Mouse (Mus musculus): ENCODE results near the gene Lrrc73. TPM values are rescaled to one million over a fixed set of nuclear protein-coding genes. Genes with fewer than 3 reads are reported as not detected.

Lrrc73 gene
- total and polyA plus RNA-seq, 2 experiments from 2014 or later: 36.1 to 51.5 TPM

DNA sequence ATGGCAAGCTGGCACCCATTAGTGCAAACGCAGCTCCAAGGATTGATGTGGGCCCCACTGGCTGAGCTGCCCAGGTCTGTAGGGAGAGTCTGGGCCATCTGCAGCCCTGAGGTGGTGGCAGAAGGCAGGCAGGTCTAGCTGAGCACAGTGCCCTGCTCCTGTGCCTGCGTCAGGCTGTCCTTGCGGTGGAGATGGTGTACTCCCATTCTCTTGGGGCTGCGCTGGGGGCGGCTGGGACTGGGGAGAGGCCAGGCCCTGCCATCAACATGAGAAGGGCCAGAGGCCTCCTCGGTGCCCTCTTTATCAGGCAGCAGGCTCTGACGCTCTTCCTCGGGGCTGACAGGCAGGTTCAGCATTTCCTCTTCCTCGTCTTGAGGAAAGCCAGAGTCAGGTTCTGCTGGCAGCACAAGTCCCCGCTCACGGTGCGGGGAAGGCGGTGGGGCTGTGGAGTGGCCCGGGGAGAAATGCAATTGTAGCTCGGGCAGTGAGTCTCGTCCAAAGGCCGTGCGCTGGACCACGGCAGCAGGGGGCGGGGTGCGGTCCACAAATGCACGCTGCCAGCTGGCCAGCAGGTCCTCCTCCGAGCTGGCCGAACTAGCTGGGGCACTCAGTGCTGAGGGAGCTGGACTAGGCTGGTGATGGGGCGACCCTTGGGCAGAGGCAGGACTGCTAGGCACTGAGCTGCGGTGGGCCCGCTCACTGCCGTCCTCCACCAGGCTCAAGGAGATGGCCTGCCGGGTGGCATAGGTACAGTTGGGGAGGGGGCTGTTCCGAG, 5.1 kb downstream of the Lrrc73 start:
- DNase-seq: no peak
- H3K27me3 ChIP-seq (ENCODE audit: insufficient read depth, low read length): no peaks in the 10 kb centered on the region
- no peak for ATAC-seq
- no peak for TF ChIP-seq CTCF (IDR thresholded peaks at IDR 0.05; ENCODE audit: low read depth)
- H3K27ac ChIP-seq (ENCODE audit: low read depth, low read length): no peak overlapping the region
- peaks cover 50% of the 10 kb centered on the region for H3K36me3 ChIP-seq (ENCODE audit: insufficient read depth)
- no peak overlapping the region for H3K9ac ChIP-seq
- WGBS: 85% methylated on average over 30 of the region's 30 CpGs
- H3K9me3 ChIP-seq (ENCODE audit: low read length): no peaks in the 10 kb centered on the region
- no peak overlapping the region for H3K4me2 ChIP-seq (ENCODE audit: low read depth)
- H3K4me1 ChIP-seq (ENCODE audit: insufficient read depth): peaks cover 10% of the 10 kb centered on the region
- H3K4me3 ChIP-seq (ENCODE audit: low read depth, low read length): no peak overlapping the region

DNA sequence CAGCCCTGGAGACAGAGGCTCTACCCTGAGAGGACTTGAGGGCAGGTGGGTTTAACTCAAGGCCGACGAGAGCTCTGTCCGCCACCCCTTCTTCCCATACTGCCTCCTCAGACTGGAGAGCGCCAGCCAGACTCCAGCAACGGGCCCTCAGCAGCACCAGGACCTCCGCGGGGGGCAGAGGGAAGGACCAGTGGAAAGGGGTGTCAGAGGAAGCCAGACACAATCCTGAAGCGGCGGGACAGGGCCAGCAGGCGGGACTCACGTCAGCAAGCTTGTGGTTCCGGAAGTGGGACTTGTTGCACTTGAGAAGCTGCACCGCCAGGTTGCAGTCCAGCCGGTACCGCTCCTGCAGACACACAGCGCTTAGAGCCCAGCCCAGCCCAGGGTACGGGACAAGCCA, 6.3 kb downstream of the Lrrc73 start:
- DNase-seq (no peak), ATAC-seq (no peak)
- no peak overlapping the region for H3K27ac ChIP-seq (ENCODE audit: low read depth, low read length)
- no peak overlapping the region for H3K9ac ChIP-seq
- H3K4me3 ChIP-seq (ENCODE audit: low read depth, low read length): no peak overlapping the region
- TF ChIP-seq CTCF (IDR thresholded peaks at IDR 0.05; ENCODE audit: low read depth): no peak
- WGBS: 90% methylated on average over 17 of the region's 17 CpGs
- H3K36me3 ChIP-seq (ENCODE audit: insufficient read depth): peaks cover 61% of the 10 kb centered on the region
- no peaks in the 10 kb centered on the region for H3K9me3 ChIP-seq (ENCODE audit: low read length)
- peaks cover 8% of the 10 kb centered on the region for H3K4me1 ChIP-seq (ENCODE audit: insufficient read depth)
- H3K27me3 ChIP-seq (ENCODE audit: insufficient read depth, low read length): no peaks in the 10 kb centered on the region
- no peak overlapping the region for H3K4me2 ChIP-seq (ENCODE audit: low read depth)

DNA sequence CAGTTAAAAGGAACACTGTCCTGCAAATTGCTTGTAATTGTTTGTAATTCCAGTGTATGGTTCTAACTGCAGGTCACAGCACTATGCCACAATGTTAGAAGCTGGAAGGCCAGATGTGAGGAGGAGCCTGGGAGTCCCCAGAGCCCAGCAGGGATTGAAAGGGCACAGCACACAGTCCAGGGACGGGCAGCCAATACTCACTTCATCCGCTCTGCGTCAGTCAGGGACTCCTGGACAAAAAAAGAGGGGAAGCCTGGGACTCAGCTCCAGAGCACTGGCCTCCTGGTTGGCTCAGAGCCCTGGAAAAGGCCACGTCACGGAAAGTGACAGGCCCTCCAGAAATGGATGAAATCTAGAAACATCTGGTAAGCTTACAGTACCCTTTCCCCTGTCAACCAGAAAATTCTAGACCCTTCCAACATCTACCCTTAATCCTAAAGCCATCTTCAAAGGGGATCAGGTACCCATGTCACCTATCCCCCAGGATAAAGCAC, 8.9 kb downstream of the Lrrc73 start:
- ATAC-seq: no peak
- 82% methylated on average over 5 of the region's 5 CpGs for WGBS
- Histone ChIP-seq H3K27me3 (ENCODE audit: insufficient read depth, low read length) (no peaks in the 10 kb centered on the region), H3K9me3 (ENCODE audit: low read length) (no peaks in the 10 kb centered on the region), H3K36me3 (ENCODE audit: insufficient read depth) (peaks cover 60% of the 10 kb centered on the region), H3K4me3 (ENCODE audit: low read depth, low read length) (no peak overlapping the region), H3K9ac (no peak overlapping the region), H3K4me1 (ENCODE audit: insufficient read depth) (no peaks in the 10 kb centered on the region), H3K4me2 (ENCODE audit: low read depth) (no peak overlapping the region), H3K27ac (ENCODE audit: low read depth, low read length) (no peak overlapping the region)
- no peak for TF ChIP-seq CTCF (IDR thresholded peaks at IDR 0.05; ENCODE audit: low read depth)
- DNase-seq: no peak

DNA sequence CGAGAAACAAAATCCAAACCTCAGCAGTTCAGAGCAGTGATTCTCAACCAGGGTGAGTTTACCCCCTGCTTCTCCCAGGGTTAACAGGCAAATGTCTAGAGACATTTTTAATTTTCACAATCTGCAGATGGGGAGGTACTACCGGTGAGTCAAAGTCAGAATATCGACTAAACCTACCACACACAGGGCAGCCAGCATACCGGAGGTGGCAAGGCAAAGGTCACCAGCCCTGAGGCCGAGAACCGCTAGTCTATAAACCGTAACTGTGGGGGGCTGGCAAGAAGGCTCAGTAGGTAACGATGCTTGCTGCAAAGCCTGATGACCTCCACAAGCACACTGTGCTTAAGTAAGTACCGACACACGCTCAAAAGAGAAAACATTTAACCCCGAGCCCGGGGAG, 12.2 kb downstream of the Lrrc73 start:
- Histone ChIP-seq H3K36me3 (ENCODE audit: insufficient read depth) (peaks cover 36% of the 10 kb centered on the region), H3K27me3 (ENCODE audit: insufficient read depth, low read length) (no peaks in the 10 kb centered on the region), H3K9ac (no peak overlapping the region), H3K4me1 (ENCODE audit: insufficient read depth) (no peaks in the 10 kb centered on the region), H3K4me3 (ENCODE audit: low read depth, low read length) (no peak overlapping the region), H3K4me2 (ENCODE audit: low read depth) (no peak overlapping the region), H3K9me3 (ENCODE audit: low read length) (no peaks in the 10 kb centered on the region), H3K27ac (ENCODE audit: low read depth, low read length) (no peak overlapping the region)
- no peak for TF ChIP-seq CTCF (IDR thresholded peaks at IDR 0.05; ENCODE audit: low read depth)
- DNase-seq (no peak), ATAC-seq (no peak)
- 81% methylated on average over 12 of the region's 12 CpGs for WGBS

DNA sequence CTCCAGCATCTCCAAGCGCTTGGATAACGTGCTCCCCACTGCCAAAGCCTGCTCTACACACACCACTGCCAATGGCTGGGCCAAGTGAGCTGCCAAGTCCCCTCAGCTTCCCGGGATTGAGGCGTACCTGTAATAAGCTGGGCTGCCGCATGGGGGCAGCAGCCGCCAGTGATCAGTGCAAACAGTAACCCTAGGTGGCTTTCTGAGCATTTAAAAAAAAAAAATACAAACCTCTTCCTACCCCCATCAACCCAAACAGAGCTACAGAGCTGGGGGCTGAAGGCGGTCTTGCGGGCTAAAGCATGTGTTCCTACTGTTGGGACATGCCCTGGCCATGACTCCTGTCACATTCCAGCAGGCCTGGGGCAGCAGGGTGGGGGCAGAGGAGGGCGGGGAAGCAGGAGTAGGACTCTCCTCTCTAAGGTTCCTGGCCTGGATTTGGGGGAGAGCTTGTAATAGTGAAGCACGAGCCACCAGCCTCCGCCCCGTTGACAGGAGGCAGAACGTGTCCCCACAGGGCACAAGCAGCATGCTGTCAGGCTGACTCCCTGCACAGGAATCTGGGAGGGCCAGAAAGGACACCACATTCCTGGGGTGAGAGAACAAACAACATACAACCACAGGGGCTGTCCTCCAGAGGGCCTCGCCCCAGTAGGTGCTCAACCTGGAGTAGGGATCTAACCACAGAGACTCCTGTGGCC, 12.7 kb downstream of the Lrrc73 start:
- Histone ChIP-seq H3K4me1 (ENCODE audit: insufficient read depth) (no peaks in the 10 kb centered on the region), H3K27ac (ENCODE audit: low read depth, low read length) (no peak overlapping the region), H3K4me2 (ENCODE audit: low read depth) (no peak overlapping the region), H3K27me3 (ENCODE audit: insufficient read depth, low read length) (no peaks in the 10 kb centered on the region), H3K4me3 (ENCODE audit: low read depth, low read length) (no peak overlapping the region), H3K36me3 (ENCODE audit: insufficient read depth) (peaks cover 32% of the 10 kb centered on the region), H3K9ac (no peak overlapping the region), H3K9me3 (ENCODE audit: low read length) (no peaks in the 10 kb centered on the region)
- WGBS: 27% methylated on average over 14 of the region's 14 CpGs
- peak; percentile 93 for DNase-seq
- peak; percentile 95 for TF ChIP-seq CTCF (IDR thresholded peaks at IDR 0.05; ENCODE audit: low read depth)
- ATAC-seq: peak; percentile 85

DNA sequence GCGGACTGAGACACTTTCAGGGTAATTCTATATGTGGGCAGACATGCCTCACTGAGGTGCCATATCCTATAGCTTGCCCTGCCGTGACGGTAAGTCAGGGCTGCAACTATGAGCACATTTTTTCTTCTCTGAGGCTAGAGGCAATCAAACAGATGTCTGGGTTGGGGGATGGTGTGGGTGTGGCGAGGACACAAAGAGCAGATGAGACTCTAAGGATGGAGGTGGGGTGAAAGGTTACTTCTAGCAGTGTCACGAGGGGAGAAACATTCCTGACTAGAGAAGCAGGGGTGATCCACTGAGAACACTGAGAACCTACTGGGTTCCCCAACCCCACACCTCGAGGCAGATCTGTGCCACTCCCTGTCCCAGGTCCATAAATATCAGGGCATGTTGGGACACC, 13.7 kb downstream of the Lrrc73 start:
- no peaks in the 10 kb centered on the region for H3K27me3 ChIP-seq (ENCODE audit: insufficient read depth, low read length)
- H3K9me3 ChIP-seq (ENCODE audit: low read length): no peaks in the 10 kb centered on the region
- H3K4me3 ChIP-seq (ENCODE audit: low read depth, low read length): no peak overlapping the region
- 81% methylated on average over 6 of the region's 6 CpGs for WGBS
- DNase-seq (no peak), ATAC-seq (no peak)
- no peak overlapping the region for H3K4me2 ChIP-seq (ENCODE audit: low read depth)
- H3K9ac ChIP-seq: no peak overlapping the region
- no peaks in the 10 kb centered on the region for H3K4me1 ChIP-seq (ENCODE audit: insufficient read depth)
- peaks cover 29% of the 10 kb centered on the region for H3K36me3 ChIP-seq (ENCODE audit: insufficient read depth)
- no peak for TF ChIP-seq CTCF (IDR thresholded peaks at IDR 0.05; ENCODE audit: low read depth)
- no peak overlapping the region for H3K27ac ChIP-seq (ENCODE audit: low read depth, low read length)

DNA sequence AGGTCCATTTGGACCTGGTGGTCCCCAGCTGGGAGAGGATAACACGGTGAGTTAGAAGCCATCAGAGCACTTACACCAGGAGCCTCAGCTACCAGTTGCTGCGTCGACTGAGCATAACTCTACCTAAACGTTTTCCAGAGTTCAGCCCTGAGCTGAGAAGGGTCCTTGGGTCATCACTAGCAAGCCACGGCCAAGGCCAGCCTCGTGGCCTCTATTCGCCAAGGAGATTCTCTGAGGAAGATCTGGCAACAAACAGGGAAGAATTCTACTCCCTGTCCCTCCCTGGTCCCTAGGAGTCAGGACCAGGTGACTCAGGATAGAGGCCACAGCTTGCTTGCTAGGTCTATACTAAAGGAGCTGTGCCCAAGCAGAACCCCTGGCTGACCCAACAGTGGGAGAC, 14.2 kb downstream of the Lrrc73 start:
- no peak overlapping the region for H3K4me2 ChIP-seq (ENCODE audit: low read depth)
- no peak overlapping the region for H3K4me3 ChIP-seq (ENCODE audit: low read depth, low read length)
- no peak for DNase-seq
- H3K36me3 ChIP-seq (ENCODE audit: insufficient read depth): peaks cover 25% of the 10 kb centered on the region
- no peaks in the 10 kb centered on the region for H3K4me1 ChIP-seq (ENCODE audit: insufficient read depth)
- no peak overlapping the region for H3K27ac ChIP-seq (ENCODE audit: low read depth, low read length)
- no peak for TF ChIP-seq CTCF (IDR thresholded peaks at IDR 0.05; ENCODE audit: low read depth)
- no peak overlapping the region for H3K9ac ChIP-seq
- no peaks in the 10 kb centered on the region for H3K9me3 ChIP-seq (ENCODE audit: low read length)
- no peaks in the 10 kb centered on the region for H3K27me3 ChIP-seq (ENCODE audit: insufficient read depth, low read length)
- 88% methylated on average over 7 of the region's 7 CpGs for WGBS
- ATAC-seq: no peak
